Mouse (Mus musculus) E14TG2a.4 (cell line): ENCODE measurements around the gene Pla2g5.

ENCODE experiments used
- CTCF ChIP-seq: conservative IDR thresholded peaks from 2 replicates; pipeline ENCODE4 v1.5.1; 2014; ENCODE audit warnings: low read length
- NANOG ChIP-seq: IDR thresholded peaks from 2 replicates; pipeline ENCODE4 v1.6.1; 2014; ENCODE audit warnings: borderline replicate concordance, low read length, mixed read lengths
- POU5F1 ChIP-seq: IDR thresholded peaks from 2 replicates; pipeline ENCODE4 v1.6.1; 2014; ENCODE audit warnings: low read length, borderline replicate concordance

DNA sequence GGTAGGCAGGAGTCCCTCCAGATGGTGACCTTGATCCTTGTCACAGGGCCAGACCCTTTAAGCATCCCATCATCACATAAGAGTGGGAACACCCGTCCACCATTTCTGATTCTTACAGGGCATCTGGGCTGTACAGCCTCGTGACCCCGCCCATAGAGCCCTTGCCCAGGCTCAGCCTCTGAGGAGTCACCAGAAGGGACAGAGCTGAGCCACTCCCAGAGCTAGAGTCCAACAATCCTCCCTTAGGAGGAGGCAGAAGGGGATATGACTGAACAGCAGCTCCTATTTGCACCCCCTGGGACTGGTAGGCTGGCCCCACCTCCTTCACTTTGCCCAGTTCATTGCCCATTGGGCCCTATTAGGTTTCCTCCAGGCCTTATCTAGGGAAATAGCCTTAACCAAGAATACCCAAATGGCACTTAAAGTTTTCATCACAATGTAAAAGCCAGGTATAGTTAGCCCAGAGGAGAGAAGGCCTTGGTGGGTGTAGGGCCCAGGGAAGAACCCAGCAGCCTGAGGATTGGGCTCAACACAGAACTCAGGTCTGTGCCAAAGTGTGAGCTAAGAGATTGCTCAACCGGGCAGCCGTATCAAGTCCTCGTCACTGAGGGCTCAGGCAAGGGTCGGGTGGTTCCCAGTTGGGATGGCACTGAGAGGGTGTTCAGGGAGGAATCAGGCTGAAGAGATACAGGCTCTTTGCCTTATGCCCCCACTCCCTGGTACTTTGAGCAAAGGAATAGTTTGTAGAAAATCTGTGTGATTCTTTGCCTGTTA is 17.7 kb upstream of the Pla2g5 start:
- TF ChIP-seq CTCF, result no peak
- no peak for TF ChIP-seq NANOG
- no peak for TF ChIP-seq POU5F1
